Mouse (Mus musculus): ENCODE results near the gene Snx15. TPM values are rescaled to one million over a fixed set of nuclear protein-coding genes. Genes with fewer than 3 reads are reported as not detected.

Snx15 gene
- polyA plus RNA-seq, 1 experiment = 26.0 TPM

DNA sequence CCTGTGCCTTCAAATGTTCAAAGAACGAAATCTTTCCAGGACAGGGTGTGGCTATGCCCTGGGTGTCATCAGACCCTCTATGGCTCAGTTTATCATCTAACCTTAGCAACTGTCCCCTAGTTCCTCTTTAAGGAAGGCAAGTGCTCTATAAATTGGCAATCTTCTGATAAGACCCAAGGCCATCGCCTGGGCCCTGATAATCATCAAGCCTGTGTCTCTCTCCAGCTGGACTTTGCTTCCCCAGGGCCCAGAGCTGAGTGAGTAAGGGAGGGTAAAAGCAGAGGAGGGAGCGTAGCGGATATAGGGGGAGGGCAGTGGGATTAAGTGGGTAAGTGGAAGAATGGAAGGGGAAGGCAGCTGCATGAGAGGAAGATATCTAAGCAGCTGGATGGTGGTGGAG, 23.6 kb downstream of the Snx15 start:
- Histone ChIP-seq H3K4me1 (ENCODE audit: control insufficient read depth, insufficient read depth, low read length) (peaks cover 3% of the 10 kb centered on the region), H3K27ac (ENCODE audit: insufficient read depth, low read depth, low read length) (no peak overlapping the region), H3K4me3 (ENCODE audit: insufficient read depth, low read length) (no peak overlapping the region)
- TF ChIP-seq POLR2A (IDR thresholded peaks at IDR 0.05; ENCODE audit: borderline replicate concordance, low read depth, low read length) = no peak
- TF ChIP-seq CTCF (IDR thresholded peaks at IDR 0.05; ENCODE audit: low read depth, low read length) = no peak

DNA sequence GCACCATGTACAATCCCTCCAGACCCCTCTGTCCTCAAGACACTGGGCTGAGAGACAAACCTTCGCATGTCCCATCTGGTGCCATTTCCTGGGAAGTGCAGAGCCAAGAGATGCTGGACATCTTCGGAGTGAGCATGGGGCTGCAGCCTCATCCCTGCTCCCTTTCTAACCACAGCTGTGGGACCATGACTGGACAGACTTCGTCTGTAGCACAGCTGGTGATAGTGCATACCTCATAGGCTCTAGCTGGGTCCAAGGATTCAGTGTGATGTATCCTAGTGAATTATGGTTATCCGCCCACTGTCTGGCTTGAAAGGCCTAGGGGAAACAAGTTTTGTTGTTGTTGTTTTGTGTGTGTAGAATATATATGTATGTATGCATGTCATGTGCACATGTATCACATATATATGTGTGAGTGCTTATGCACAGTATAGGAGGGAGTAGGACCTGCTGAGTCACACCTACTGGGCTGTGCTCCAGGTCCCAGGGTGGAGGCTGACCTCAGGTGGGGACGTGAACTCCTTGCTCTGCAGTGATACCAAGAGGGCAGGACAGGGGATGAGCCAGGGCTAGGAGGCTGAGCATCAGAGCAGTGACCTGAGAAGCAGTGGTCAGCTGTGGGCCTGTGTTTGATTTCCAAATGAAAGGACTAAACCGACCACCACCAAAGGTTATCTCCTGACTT, 25.8 kb downstream of the Snx15 start:
- Histone ChIP-seq H3K4me3 (ENCODE audit: insufficient read depth, low read length) (no peak overlapping the region), H3K4me1 (ENCODE audit: control insufficient read depth, insufficient read depth, low read length) (peaks cover 21% of the 10 kb centered on the region), H3K27ac (ENCODE audit: insufficient read depth, low read depth, low read length) (no peak overlapping the region)
- no peak for TF ChIP-seq CTCF (IDR thresholded peaks at IDR 0.05; ENCODE audit: low read depth, low read length)
- no peak for TF ChIP-seq POLR2A (IDR thresholded peaks at IDR 0.05; ENCODE audit: borderline replicate concordance, low read depth, low read length)

DNA sequence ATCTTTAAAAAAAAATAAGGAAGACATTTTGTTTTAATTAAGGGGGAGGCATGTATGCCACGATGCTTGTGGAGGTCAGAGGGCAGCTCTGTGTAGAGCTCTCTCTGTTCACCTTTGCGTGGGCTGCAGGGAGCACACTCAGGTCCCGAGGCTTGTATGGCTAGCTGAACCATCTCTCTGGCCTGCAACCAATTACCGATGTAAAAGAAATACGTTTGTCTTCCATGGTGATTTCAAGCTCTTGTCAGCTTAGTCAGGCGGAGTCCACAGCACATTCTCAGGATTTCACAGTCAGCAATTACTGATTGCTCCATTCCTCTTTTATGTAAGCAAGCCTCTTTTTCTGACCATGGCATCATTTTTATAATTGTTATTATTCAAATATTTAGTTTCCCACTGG, 26.9 kb downstream of the Snx15 start:
- H3K27ac ChIP-seq (ENCODE audit: insufficient read depth, low read depth, low read length) = no peak overlapping the region
- H3K4me3 ChIP-seq (ENCODE audit: insufficient read depth, low read length) = no peak overlapping the region
- TF ChIP-seq CTCF (IDR thresholded peaks at IDR 0.05; ENCODE audit: low read depth, low read length) (no peak), POLR2A (IDR thresholded peaks at IDR 0.05; ENCODE audit: borderline replicate concordance, low read depth, low read length) (no peak)
- H3K4me1 ChIP-seq (ENCODE audit: control insufficient read depth, insufficient read depth, low read length) = peaks cover 24% of the 10 kb centered on the region

DNA sequence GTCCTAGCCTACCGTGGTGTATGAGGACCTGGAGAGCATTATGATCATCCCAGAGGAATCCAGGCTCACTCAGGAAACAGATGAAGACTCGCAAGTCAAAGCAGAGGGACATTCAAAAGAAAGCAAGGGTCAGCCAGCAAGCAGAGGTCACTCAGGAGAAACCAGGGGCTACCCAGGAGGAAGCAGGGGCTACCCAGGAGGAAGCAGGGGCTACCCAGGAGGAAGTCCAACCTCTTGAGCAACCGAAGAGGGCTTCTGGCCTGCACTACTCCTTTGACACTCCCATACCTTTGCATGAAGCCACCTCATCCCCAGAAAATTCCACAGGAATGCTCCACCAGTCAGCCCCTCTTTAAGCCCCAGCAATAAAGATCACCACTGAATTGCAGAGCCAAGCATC, 30.3 kb downstream of the Snx15 start:
- TF ChIP-seq POLR2A (IDR thresholded peaks at IDR 0.05; ENCODE audit: borderline replicate concordance, low read depth, low read length) = no peak
- no peak for TF ChIP-seq CTCF (IDR thresholded peaks at IDR 0.05; ENCODE audit: low read depth, low read length)
- Histone ChIP-seq H3K4me1 (ENCODE audit: control insufficient read depth, insufficient read depth, low read length) (peaks cover 21% of the 10 kb centered on the region), H3K27ac (ENCODE audit: insufficient read depth, low read depth, low read length) (no peak overlapping the region), H3K4me3 (ENCODE audit: insufficient read depth, low read length) (no peak overlapping the region)

DNA sequence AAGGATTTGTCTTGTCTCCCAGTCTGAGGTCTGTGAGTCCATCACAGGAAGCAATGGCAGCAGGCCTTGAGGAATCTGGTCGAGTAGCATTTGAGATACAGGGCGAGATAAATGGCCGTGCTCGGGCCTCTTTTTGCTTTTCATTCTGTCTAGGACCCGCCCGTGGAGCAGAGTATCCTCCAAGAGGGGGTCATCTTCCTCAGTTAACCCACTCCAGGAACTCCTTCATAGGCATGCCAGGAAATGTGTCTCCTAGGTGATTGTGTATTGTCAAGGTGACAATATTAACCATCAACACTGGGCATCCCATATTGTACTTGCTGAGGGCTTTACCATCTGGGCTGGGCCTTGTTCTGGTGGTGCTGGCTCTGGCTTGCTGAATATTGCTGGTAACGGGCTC, 34.0 kb downstream of the Snx15 start, which contains the start of gene AC131692.1:
AC131692.1 (plus strand) TSS at position 301 of the 400 bp plus-strand sequence.
- Histone ChIP-seq H3K27ac (ENCODE audit: insufficient read depth, low read depth, low read length) (no peak within 1 kb of the TSS), H3K4me1 (ENCODE audit: control insufficient read depth, insufficient read depth, low read length) (peaks cover 17% of the 10 kb centered on the region), H3K4me3 (ENCODE audit: insufficient read depth, low read length) (no peak within 1 kb of the TSS)
- TF ChIP-seq POLR2A (IDR thresholded peaks at IDR 0.05; ENCODE audit: borderline replicate concordance, low read depth, low read length) (no peak), CTCF (IDR thresholded peaks at IDR 0.05; ENCODE audit: low read depth, low read length) (no peak)

DNA sequence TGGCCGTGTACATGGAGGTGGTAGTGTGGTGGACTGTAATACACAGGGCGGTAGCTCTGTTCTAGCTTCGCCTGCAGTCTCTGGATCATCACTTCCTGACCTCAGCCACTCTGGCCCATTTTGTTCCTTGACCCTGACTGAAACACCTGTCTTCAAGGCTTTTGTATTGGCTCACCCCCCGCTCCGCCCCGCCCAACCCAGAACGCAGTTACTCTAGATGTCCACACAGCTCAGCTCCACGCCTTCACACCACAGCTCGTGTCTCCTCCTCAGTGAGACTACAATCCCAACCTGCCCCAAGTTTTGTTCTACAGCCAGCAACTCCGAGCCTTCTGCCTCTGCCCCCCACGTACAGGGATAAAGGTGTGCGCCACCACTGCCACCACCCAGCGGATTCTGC, 39.3 kb downstream of the Snx15 start:
- Histone ChIP-seq H3K27ac (ENCODE audit: insufficient read depth, low read depth, low read length) (no peak overlapping the region), H3K4me3 (ENCODE audit: insufficient read depth, low read length) (no peak overlapping the region), H3K4me1 (ENCODE audit: control insufficient read depth, insufficient read depth, low read length) (peaks cover 9% of the 10 kb centered on the region)
- TF ChIP-seq POLR2A (IDR thresholded peaks at IDR 0.05; ENCODE audit: borderline replicate concordance, low read depth, low read length) (no peak), CTCF (IDR thresholded peaks at IDR 0.05; ENCODE audit: low read depth, low read length) (no peak)

DNA sequence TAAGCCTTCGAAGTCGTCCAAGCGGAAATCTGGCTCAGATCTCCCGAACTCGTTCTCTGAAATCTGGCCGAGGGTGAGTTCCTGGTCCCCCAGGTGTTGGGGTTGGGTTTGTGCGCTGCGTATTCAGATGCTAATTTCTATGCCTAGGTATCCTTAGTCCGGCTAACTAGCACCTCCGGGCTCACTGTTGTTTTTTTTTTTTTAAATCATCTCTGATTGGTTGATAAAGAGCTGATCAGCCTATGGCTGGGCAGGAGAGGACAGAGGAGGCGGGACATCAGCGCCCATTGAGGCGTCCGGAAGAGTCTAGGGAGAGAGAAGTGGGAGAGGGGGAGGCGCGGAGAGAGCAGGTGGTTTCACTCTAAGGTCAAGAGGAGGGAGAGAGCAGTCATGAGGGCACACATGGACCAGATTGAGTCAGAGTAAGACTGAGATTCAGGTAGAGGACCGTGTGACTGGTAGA, 42.7 kb downstream of the Snx15 start:
- Histone ChIP-seq H3K27ac (ENCODE audit: insufficient read depth, low read depth, low read length) (peak overlapping the region; percentile 61), H3K4me3 (ENCODE audit: insufficient read depth, low read length) (peak overlapping the region; percentile 85), H3K4me1 (ENCODE audit: control insufficient read depth, insufficient read depth, low read length) (peaks cover 13% of the 10 kb centered on the region)
- TF ChIP-seq POLR2A (IDR thresholded peaks at IDR 0.05; ENCODE audit: borderline replicate concordance, low read depth, low read length) (no peak), CTCF (IDR thresholded peaks at IDR 0.05; ENCODE audit: low read depth, low read length) (no peak)

DNA sequence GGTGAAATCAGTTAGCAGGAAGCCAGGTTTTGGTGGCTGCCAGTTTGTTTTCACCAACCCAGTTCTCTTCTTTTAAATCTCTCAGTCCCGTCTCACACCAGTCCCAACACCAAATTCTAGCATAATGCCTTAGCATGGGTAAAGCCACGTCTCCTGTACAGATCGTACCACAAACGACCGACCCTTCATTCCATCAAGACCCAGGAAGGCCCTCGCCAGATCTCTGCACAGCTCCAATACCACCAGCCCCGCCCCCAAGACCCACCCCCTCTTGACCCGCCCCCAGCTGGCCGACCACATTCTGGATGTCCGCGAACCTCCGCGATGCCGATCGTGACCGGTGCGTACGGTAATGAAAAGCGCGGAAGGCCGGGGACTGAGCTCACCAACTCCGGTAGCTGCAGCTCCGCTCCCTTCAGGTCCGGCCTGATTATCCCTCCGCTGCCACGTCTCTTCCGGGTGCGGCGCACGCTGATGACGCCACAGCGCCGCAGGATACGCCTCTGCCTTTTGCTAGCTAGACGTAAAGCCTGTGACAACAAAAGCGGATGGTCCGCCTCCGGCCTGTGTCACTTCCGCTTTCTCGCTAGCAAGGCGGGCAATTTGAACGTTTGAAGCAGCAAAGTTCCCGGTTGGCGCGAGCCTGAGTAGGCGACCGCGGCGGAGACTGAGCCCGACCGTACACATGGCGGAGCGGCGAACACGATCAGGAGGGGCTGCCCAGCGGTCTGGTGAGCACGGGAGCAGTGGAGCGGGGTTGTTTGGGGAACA, 43.4 kb downstream of the Snx15 start, which contains the start of the genes Zfpl1 and Cdca5:
Zfpl1 (minus strand) TSS at position 479 of the 771 bp plus-strand sequence.
Cdca5 (plus strand) TSS at position 506 of the 771 bp plus-strand sequence.
- H3K4me3 ChIP-seq (ENCODE audit: insufficient read depth, low read length) = peak within 1 kb of the TSS; percentile 85
- H3K27ac ChIP-seq (ENCODE audit: insufficient read depth, low read depth, low read length) = peak within 1 kb of the TSS; percentile 61
- peaks cover 13% of the 10 kb centered on the region for H3K4me1 ChIP-seq (ENCODE audit: control insufficient read depth, insufficient read depth, low read length)
- TF ChIP-seq CTCF (IDR thresholded peaks at IDR 0.05; ENCODE audit: low read depth, low read length) (no peak), POLR2A (IDR thresholded peaks at IDR 0.05; ENCODE audit: borderline replicate concordance, low read depth, low read length) (no peak)

DNA sequence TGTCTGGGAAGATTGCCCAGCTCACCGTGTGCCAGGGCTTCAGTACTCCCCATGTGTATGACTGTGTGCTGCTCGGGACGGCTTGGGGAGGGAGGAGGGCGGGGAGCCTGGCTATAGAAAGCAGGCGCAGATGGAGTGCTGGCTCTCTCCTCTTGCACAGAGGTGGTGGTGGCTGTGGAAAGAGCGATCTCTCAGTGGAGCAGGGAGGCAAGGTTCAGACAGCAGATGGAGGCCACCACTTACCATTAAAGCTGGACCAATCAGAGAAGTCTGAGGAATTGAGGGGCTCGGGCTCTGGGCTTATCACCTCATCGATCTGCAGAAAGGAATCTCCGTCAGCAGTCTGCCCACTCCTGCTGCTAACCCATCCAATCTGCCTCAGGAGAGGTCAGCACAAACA, 45.9 kb downstream of the Snx15 start, which contains the start of gene Gm28374:
Gm28374 (minus strand) TSS at position 101 of the 400 bp plus-strand sequence.
- Histone ChIP-seq H3K4me1 (ENCODE audit: control insufficient read depth, insufficient read depth, low read length) (peaks cover 13% of the 10 kb centered on the region), H3K27ac (ENCODE audit: insufficient read depth, low read depth, low read length) (no peak within 1 kb of the TSS), H3K4me3 (ENCODE audit: insufficient read depth, low read length) (no peak within 1 kb of the TSS)
- TF ChIP-seq CTCF (IDR thresholded peaks at IDR 0.05; ENCODE audit: low read depth, low read length) = no peak
- no peak for TF ChIP-seq POLR2A (IDR thresholded peaks at IDR 0.05; ENCODE audit: borderline replicate concordance, low read depth, low read length)
